Mouse (Mus musculus): Measurements from ENCODE around the gene Faf1. TPM values are rescaled to one million over a fixed set of nuclear protein-coding genes. Genes with fewer than 3 reads are reported as not detected.
A peak's percentile ranks its signal among the peaks of the same experiment; 100 is the strongest.

Gene Faf1
- polyA plus RNA-seq (2015; fragmentation: Nextera tagmentation; extraction: Ambion mirVana): 17.1 and 23.0 TPM in 2 replicates

DNA sequence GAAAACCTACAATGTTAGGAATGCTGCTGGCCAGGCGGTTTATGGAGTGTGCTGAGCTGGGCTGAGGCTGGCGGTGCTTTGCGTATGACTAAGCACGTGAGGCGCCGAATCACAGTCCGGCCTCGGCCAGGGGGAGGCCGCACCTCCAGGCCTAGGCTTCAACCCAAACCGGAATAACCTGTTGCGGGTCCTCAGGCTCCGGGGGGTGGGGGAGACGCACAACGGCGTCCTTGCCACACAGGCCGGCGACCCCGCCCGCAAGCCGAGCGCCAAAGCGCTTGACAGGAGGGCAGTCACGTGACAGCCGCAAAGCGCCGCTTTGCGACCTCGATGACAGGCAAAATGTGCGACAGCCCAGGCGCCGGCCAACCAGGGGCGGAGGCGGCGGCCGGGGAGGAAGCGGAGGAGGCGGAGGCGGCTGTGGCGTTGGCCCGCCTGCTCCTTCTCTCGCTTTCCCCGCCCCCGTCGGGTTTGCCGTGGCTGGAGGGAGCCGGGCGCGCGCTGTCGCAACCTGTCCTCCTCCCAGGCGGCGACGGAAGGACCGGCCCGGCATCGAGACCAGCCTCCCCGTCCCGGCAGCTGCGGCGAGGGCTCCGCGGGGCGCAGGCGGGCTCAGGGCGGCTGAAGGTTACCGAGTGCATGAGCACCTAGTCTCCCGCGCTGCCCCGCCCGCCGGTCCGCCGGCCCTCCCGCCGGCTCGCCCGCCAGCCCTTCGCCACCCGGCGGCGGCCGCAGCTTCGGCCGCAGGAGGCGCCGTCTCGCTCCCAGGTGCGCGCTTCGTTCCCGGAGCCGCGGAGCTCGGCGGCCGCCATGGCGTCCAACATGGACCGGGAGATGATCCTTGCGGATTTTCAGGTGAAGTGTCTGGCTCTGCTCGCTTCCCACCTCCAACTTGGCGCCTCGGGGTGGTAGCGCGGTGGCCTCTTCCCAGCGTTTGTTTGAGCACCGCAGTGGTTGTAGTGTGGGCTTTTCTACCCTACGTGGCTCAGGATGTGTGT is at the start of gene Faf1:
TSS of gene Faf1 (plus strand) at position 371 of the 998 bp plus-strand sequence.
- H3K4me3 ChIP-seq: peak within 1 kb of the TSS; percentile 87
- under 1% methylated on average over 85 of the region's 107 CpGs for WGBS
- ATAC-seq (ENCODE audit: insufficient number of reproducible peaks, low FRiP score, low TSS enrichment, low read depth): peak; percentile 95

DNA sequence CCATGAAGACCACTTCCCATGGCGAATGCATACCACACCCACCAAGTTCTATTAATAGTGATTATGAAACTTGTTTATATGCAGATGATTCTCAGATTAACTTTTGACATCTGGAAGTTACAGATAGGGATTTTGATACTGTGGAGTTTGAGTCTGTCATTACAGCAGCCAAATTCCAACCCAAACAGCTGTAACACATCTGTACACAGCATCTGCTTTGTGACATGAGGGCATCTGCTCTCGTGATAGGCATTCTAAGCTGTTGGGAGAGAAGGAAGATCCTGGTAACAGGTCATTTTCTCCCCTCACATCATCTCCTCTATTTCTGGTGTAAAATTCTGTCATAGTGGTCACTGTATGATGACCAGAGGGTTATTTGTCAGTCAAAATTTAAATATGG is 46.2 kb upstream of the Faf1 start:
- H3K4me1 ChIP-seq: no peaks in the 10 kb centered on the region
- H3K9me3 ChIP-seq: no peaks in the 10 kb centered on the region
- H3K36me3 ChIP-seq: no peaks in the 10 kb centered on the region
- ATAC-seq (ENCODE audit: insufficient number of reproducible peaks, low FRiP score, low TSS enrichment, low read depth): no peak
- H3K4me2 ChIP-seq: no peak overlapping the region
- no peak overlapping the region for H3K4me3 ChIP-seq
- no peak overlapping the region for H3K9ac ChIP-seq
- 59% methylated on average over 2 of the region's 2 CpGs for WGBS
- no peaks in the 10 kb centered on the region for H3K27me3 ChIP-seq
- no peak overlapping the region for H3K27ac ChIP-seq

More for the DNA sequence above, at the start of gene Faf1:
- H3K9ac ChIP-seq: peak within 1 kb of the TSS; percentile 85
- H3K9me3 ChIP-seq: no peaks in the 10 kb centered on the region
- H3K4me1 ChIP-seq: peaks cover 5% of the 10 kb centered on the region; the same call in 1 of the 2 replicates
- H3K27ac ChIP-seq: peak within 1 kb of the TSS; percentile 95
- H3K36me3 ChIP-seq: no peaks in the 10 kb centered on the region
- peak within 1 kb of the TSS; percentile 57 for H3K4me2 ChIP-seq
- no peaks in the 10 kb centered on the region for H3K27me3 ChIP-seq

DNA sequence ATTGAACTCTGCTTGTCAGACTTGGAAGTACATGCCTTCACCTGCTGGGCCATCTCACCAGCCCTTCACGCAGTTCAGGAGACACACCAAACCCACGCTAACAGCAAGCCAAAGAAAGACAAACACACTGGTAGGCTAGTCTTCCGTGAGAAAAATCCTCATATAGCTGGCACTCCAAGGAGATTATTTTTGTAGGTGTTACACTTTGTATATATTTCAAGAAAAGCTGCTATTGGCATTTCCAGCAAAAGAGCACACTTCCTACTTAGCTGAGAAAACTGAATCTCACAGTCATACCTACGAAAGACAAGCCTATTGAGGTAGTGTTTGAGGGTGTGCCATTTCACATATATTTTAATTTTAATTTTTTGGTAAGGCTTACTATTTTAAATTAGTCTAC is 45.4 kb upstream of the Faf1 start:
- no peak for ATAC-seq (ENCODE audit: insufficient number of reproducible peaks, low FRiP score, low TSS enrichment, low read depth)
- H3K4me2 ChIP-seq: no peak overlapping the region
- 81% methylated on average over 4 of the region's 4 CpGs for WGBS
- H3K27me3 ChIP-seq: no peaks in the 10 kb centered on the region
- H3K36me3 ChIP-seq: no peaks in the 10 kb centered on the region
- no peaks in the 10 kb centered on the region for H3K4me1 ChIP-seq
- H3K9ac ChIP-seq: no peak overlapping the region
- H3K9me3 ChIP-seq: no peaks in the 10 kb centered on the region
- H3K27ac ChIP-seq: no peak overlapping the region
- H3K4me3 ChIP-seq: no peak overlapping the region

DNA sequence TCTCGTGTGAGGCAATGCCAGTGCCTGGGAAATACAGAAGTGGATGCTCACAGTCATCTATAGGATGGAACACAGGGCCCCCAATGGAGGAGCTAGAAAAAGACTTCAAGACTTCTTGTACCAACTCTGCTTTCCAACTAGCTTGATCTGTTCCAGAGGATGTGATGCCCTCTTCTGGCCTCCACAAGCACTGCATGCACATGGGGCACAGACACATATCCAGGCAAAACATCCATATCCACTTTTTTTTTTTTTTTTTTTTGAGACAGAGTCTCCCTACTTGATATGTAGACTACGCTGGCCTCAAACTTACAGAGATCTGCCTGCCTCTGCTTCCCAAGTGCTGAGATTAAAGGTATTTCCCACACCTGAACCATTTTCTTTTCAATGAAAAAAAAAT is 41.4 kb upstream of the Faf1 start:
- Histone ChIP-seq H3K4me2 (no peak overlapping the region), H3K9me3 (no peaks in the 10 kb centered on the region), H3K4me3 (no peak overlapping the region), H3K27me3 (no peaks in the 10 kb centered on the region), H3K36me3 (no peaks in the 10 kb centered on the region), H3K9ac (no peak overlapping the region), H3K27ac (no peak overlapping the region), H3K4me1 (no peaks in the 10 kb centered on the region)
- WGBS: 93% methylated on average over 2 of the region's 2 CpGs
- ATAC-seq (ENCODE audit: insufficient number of reproducible peaks, low FRiP score, low TSS enrichment, low read depth): no peak

DNA sequence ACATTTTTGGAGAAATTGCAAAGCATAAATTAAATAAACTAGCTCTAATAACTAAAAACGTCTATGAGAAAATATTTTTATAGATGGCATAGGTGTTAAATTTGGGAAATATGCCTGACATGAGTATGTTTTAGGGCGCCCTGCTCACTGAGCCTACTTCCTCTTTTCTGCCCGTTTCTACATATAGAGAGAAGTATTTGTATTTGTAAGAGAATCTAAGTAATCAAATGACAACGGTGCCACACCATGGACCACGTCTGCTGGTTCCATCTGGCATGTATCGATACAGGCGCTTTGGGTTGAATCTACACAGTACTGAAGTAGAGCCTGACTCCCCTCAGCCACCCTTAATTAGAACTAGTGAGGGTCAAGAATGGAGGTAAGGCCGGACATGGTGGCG is 37.0 kb upstream of the Faf1 start:
- no peak overlapping the region for H3K4me2 ChIP-seq
- 86% methylated on average over 9 of the region's 9 CpGs for WGBS
- no peaks in the 10 kb centered on the region for H3K27me3 ChIP-seq
- no peaks in the 10 kb centered on the region for H3K36me3 ChIP-seq
- H3K9ac ChIP-seq: no peak overlapping the region
- no peaks in the 10 kb centered on the region for H3K9me3 ChIP-seq
- H3K4me3 ChIP-seq: no peak overlapping the region
- no peak for ATAC-seq (ENCODE audit: insufficient number of reproducible peaks, low FRiP score, low TSS enrichment, low read depth)
- no peak overlapping the region for H3K27ac ChIP-seq
- H3K4me1 ChIP-seq: no peaks in the 10 kb centered on the region

DNA sequence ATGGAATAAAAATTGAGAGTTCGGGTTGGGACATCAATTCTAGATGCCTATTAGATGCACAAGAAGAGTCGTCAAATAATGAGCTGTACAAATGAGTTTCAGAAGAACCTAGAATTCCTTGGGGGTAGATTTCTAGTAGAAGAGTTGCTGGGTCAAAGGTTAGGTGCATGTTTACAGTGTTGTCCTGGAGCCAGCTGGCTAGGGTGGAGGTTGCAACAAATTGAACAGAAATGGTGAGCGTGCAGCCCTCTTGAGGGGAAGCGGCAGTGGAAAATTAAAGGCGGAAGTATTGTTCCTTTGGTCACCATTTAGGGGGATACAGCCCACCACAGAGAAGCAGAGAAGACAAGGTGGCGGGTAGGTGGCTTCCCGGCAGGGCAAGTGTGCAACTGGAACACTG is 36.2 kb upstream of the Faf1 start:
- no peak overlapping the region for H3K9ac ChIP-seq
- no peaks in the 10 kb centered on the region for H3K36me3 ChIP-seq
- no peaks in the 10 kb centered on the region for H3K27me3 ChIP-seq
- no peak overlapping the region for H3K27ac ChIP-seq
- H3K9me3 ChIP-seq: no peaks in the 10 kb centered on the region
- H3K4me1 ChIP-seq: no peaks in the 10 kb centered on the region
- 87% methylated on average over 7 of the region's 7 CpGs for WGBS
- ATAC-seq (ENCODE audit: insufficient number of reproducible peaks, low FRiP score, low TSS enrichment, low read depth): no peak
- no peak overlapping the region for H3K4me3 ChIP-seq
- H3K4me2 ChIP-seq: no peak overlapping the region

DNA sequence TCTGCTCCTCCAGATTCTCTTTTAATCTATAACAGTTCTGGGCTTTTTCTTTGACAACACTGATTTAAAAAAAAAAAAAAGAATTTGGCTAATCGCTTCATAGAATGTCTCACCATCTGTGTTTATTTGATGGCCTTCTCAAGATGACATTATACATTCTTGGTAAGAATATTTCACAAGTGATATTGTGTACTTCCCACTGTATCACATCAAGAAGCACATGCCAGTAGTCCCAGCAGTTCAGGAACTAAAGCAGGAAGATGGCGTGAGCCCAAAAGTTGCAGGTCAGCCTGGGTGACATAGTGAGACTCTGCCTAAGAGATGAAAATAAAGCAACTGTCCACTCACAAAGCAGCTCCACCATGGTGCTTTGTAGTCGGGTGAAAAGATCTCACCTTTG is 34.9 kb upstream of the Faf1 start:
- Histone ChIP-seq H3K9me3 (no peaks in the 10 kb centered on the region), H3K4me1 (no peaks in the 10 kb centered on the region), H3K36me3 (no peaks in the 10 kb centered on the region), H3K27ac (no peak overlapping the region), H3K9ac (no peak overlapping the region), H3K4me3 (no peak overlapping the region), H3K27me3 (no peaks in the 10 kb centered on the region), H3K4me2 (no peak overlapping the region)
- no peak for ATAC-seq (ENCODE audit: insufficient number of reproducible peaks, low FRiP score, low TSS enrichment, low read depth)
- 81% methylated on average over 3 of the region's 3 CpGs for WGBS

DNA sequence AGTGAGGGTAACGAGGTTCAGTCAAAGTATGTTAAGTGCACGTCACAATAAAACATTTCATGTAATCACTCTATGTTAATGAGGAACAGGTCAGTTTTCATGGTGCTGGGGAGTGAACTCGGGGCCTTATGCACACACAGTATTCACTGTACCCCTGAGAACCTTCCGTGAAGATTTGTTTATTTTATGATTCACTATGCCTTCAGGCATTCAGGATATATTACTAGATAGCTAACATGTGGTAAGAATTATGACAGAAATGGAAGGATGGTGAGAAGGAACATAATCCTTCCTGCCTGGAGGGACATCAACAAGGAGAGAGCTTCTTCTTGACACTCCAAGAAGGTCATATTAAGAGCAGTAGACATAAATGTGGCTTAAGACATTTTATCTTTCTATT is 29.1 kb upstream of the Faf1 start:
- Histone ChIP-seq H3K4me1 (no peaks in the 10 kb centered on the region), H3K4me2 (no peak overlapping the region), H3K27me3 (no peaks in the 10 kb centered on the region), H3K9ac (no peak overlapping the region), H3K27ac (no peak overlapping the region), H3K36me3 (no peaks in the 10 kb centered on the region), H3K4me3 (no peak overlapping the region), H3K9me3 (no peaks in the 10 kb centered on the region)
- WGBS: 32% methylated on average over 4 of the region's 4 CpGs
- ATAC-seq (ENCODE audit: insufficient number of reproducible peaks, low FRiP score, low TSS enrichment, low read depth): no peak

DNA sequence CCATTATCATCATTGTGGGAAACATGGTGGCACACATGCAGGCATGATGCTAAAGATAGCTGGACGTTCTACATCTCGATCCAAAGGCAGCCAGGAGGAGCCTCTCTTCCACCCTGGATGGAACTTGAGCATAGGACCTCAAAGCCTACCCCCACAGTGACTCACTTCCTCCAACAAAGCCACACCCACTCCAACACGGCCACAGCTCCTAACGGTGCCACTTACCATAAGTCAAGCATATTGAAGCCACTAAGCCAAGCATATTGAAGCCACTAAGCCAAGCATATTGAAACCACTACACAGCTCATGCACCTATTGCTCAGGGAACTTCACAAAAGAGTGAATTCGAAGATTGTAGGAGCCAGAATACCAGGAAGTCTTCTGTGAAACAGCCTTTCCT is 27.1 kb upstream of the Faf1 start:
- Histone ChIP-seq H3K9me3 (no peaks in the 10 kb centered on the region), H3K36me3 (no peaks in the 10 kb centered on the region), H3K4me3 (no peak overlapping the region), H3K4me2 (no peak overlapping the region), H3K4me1 (no peaks in the 10 kb centered on the region), H3K9ac (no peak overlapping the region), H3K27me3 (no peaks in the 10 kb centered on the region; the same call in 1 of the 2 replicates), H3K27ac (no peak overlapping the region)
- no peak for ATAC-seq (ENCODE audit: insufficient number of reproducible peaks, low FRiP score, low TSS enrichment, low read depth)
- 70% methylated on average over 5 of the region's 5 CpGs for WGBS

DNA sequence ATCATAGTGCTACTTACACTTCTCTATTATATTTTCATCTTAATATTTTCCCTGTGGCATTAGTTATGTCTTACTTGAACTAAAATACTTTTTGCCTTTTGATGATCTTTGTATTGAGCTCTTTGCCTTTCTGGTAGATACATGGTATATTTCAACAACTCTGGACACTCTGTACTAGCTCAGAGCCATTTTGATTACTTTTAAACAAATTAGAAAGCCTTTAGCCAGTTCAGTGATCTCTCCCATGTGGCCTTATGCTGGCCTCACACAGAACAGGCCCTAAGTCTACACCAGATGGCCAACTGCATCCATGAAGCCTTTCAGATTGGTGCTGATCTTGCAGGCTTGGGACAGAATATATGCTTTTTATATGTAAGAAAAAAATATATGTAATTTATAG is 23.1 kb upstream of the Faf1 start:
- H3K4me1 ChIP-seq: peaks cover 15% of the 10 kb centered on the region
- no peaks in the 10 kb centered on the region for H3K36me3 ChIP-seq
- H3K4me2 ChIP-seq: no peak overlapping the region
- no peaks in the 10 kb centered on the region for H3K9me3 ChIP-seq
- ATAC-seq (ENCODE audit: insufficient number of reproducible peaks, low FRiP score, low TSS enrichment, low read depth): no peak
- no peak overlapping the region for H3K9ac ChIP-seq
- no peak overlapping the region for H3K4me3 ChIP-seq
- no peak overlapping the region for H3K27ac ChIP-seq
- peaks cover 32% of the 10 kb centered on the region for H3K27me3 ChIP-seq

DNA sequence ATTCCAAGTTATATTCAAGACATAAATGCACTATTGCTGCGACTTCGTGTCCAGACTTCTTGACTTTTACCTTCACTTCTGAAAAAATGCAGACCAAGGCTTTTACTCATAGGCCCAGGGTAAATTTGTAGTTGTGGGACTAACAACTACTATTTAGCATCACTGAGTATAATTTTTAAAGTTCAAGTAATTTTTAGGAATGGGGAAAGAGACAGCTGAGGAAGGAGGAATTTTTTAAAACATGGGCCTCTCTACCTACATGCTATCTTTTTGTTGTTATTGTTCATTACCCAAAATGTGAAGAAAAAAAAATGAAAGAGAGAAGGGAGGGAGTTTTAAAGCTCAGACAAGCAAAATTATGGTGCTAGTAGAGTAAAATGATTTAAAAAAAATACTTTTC is 21.7 kb upstream of the Faf1 start:
- H3K9me3 ChIP-seq: no peaks in the 10 kb centered on the region
- no peak for ATAC-seq (ENCODE audit: insufficient number of reproducible peaks, low FRiP score, low TSS enrichment, low read depth)
- H3K27me3 ChIP-seq: peaks cover 45% of the 10 kb centered on the region
- no peak overlapping the region for H3K27ac ChIP-seq
- 60% methylated on average over 2 of the region's 2 CpGs for WGBS
- no peak overlapping the region for H3K4me2 ChIP-seq
- H3K4me1 ChIP-seq: peaks cover 15% of the 10 kb centered on the region
- no peaks in the 10 kb centered on the region for H3K36me3 ChIP-seq
- H3K9ac ChIP-seq: no peak overlapping the region
- H3K4me3 ChIP-seq: no peak overlapping the region

DNA sequence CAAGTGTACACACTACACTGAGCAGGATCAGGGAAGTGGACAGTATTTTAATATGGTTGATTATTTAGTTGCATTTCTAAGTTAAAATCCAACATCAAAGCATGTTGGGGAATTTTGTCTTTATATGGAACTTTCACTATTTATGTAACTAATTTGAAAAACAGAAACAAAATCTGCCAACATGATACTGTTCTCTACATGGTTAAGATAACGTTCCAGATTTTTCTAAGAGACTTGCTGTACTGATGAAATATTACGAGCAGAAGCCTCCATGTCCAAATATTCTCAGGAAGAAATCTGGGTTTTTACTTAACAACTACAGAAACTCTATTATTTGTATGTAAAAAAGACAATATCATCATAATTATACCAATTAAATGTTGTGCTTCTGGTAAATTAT is 20.6 kb upstream of the Faf1 start:
- no peak overlapping the region for H3K9ac ChIP-seq
- H3K4me2 ChIP-seq: no peak overlapping the region
- WGBS: 44% methylated on average over 2 of the region's 2 CpGs
- no peak overlapping the region for H3K4me3 ChIP-seq
- no peaks in the 10 kb centered on the region for H3K36me3 ChIP-seq
- peaks cover 15% of the 10 kb centered on the region for H3K4me1 ChIP-seq
- H3K27ac ChIP-seq: no peak overlapping the region
- H3K9me3 ChIP-seq: no peaks in the 10 kb centered on the region
- no peak for ATAC-seq (ENCODE audit: insufficient number of reproducible peaks, low FRiP score, low TSS enrichment, low read depth)
- H3K27me3 ChIP-seq: peaks cover 52% of the 10 kb centered on the region
